Mouse (Mus musculus): ENCODE data around the gene Klhl2. TPM values are rescaled to one million over a fixed set of nuclear protein-coding genes. Genes with fewer than 3 reads are reported as not detected.

The Klhl2 gene
- polyA plus RNA-seq, 1 experiment, result 6.7 TPM

DNA sequence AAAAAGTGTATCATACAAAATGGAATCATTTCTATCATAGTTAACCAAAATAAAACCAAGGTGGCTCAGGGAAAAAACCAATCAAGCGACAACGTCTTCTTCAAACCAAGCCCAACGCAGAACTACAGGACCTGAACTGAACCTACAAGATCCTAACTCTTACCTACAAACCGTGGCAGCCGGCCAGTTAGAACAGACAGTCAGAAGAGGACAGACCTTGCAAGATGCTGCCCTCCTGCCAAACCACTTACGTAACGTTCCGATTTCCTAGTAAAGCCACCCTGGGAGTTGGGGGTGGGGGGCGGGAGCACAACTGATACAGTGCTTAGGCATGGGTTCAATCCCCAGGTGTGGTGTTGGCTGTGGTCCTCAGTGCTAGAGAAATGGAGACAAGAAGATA lies 82.8 kb downstream of the Klhl2 start:
- Histone ChIP-seq H3K79me2 (ENCODE audit: control insufficient read depth, insufficient read depth) (no peaks in the 10 kb centered on the region), H3K4me2 (ENCODE audit: low read depth) (no peak overlapping the region), H3K4me3 (no peak overlapping the region), H3K36me3 (ENCODE audit: control insufficient read depth, insufficient read depth) (no peaks in the 10 kb centered on the region), H3K27me3 (ENCODE audit: control insufficient read depth, insufficient read depth, insufficient read length) (no peaks in the 10 kb centered on the region), H3ac (ENCODE audit: control insufficient read depth, insufficient read length) (no peak overlapping the region)
- TF ChIP-seq USF1 (IDR thresholded peaks at IDR 0.05; ENCODE audit: low read depth) (no peak), TCF12 (IDR thresholded peaks at IDR 0.05; ENCODE audit: insufficient read depth, poor library complexity, severe bottlenecking) (no peak), MAX (IDR thresholded peaks at IDR 0.05; ENCODE audit: low read depth) (no peak), POLR2AphosphoS2 (IDR thresholded peaks at IDR 0.05; ENCODE audit: insufficient read length, low read depth) (no peak), SRF (IDR thresholded peaks at IDR 0.05; ENCODE audit: control insufficient read depth, insufficient read length, low read depth) (no peak), E2F4 (IDR thresholded peaks at IDR 0.05; ENCODE audit: insufficient read depth) (no peak), TCF3 (IDR thresholded peaks at IDR 0.05; ENCODE audit: insufficient read length, low read depth) (no peak), MYOG (IDR thresholded peaks at IDR 0.05; ENCODE audit: control insufficient read depth in 1 of 3, insufficient read depth in 1 of 3, insufficient read length in 2 of 3, low read depth in 2 of 3) (no peak), MYOD1 (IDR thresholded peaks at IDR 0.05; ENCODE audit: control insufficient read depth in 1 of 3, insufficient read length in 2 of 3, low read depth in 2 of 3) (no peak), CEBPB (IDR thresholded peaks at IDR 0.05; ENCODE audit: insufficient read depth, poor library complexity, severe bottlenecking) (no peak), REST (IDR thresholded peaks at IDR 0.05; ENCODE audit: insufficient read depth, insufficient read length) (no peak)

DNA sequence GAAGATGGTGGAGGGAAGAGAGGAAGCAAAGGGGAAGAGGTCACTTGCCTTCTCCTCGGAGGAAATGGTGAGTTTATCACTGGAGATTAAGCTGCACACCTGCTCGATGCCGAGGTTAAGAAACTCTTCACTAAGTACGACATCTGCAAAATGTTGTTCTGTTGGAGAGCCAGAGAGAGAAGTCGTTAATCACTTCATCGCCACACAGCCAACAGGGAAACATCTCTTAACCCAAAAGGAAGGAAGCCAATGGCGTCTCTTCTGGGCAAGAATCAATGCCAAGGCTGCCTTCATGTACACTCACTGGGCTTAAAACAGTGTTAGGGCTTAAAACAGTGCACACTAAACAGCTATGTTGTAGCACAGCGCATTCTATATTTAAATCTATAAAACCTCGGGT lies 85.7 kb downstream of the Klhl2 start:
- Histone ChIP-seq H3ac (ENCODE audit: control insufficient read depth, insufficient read length) (no peak overlapping the region), H3K4me3 (no peak overlapping the region)
- TF ChIP-seq USF1 (IDR thresholded peaks at IDR 0.05; ENCODE audit: low read depth) (no peak), MYOD1 (IDR thresholded peaks at IDR 0.05; ENCODE audit: control insufficient read depth in 1 of 3, insufficient read length in 2 of 3, low read depth in 2 of 3) (no peak), POLR2A (IDR thresholded peaks at IDR 0.05; ENCODE audit: insufficient read length, low read depth) (no peak), MYOG (IDR thresholded peaks at IDR 0.05; ENCODE audit: control insufficient read depth in 1 of 3, insufficient read depth in 1 of 3, insufficient read length in 2 of 3, low read depth in 2 of 3) (no peak), E2F4 (IDR thresholded peaks at IDR 0.05; ENCODE audit: insufficient read depth) (no peak), REST (IDR thresholded peaks at IDR 0.05; ENCODE audit: insufficient read depth, insufficient read length) (no peak), CEBPB (IDR thresholded peaks at IDR 0.05; ENCODE audit: insufficient read depth, poor library complexity, severe bottlenecking) (no peak), SRF (IDR thresholded peaks at IDR 0.05; ENCODE audit: control insufficient read depth, insufficient read length, low read depth) (no peak), MAX (IDR thresholded peaks at IDR 0.05; ENCODE audit: low read depth) (no peak), TCF3 (IDR thresholded peaks at IDR 0.05; ENCODE audit: insufficient read length, low read depth) (no peak), TCF12 (IDR thresholded peaks at IDR 0.05; ENCODE audit: insufficient read depth, poor library complexity, severe bottlenecking) (no peak), POLR2AphosphoS2 (IDR thresholded peaks at IDR 0.05; ENCODE audit: insufficient read length, low read depth) (no peak)

GRCm38 (mm10) chr8:64762751-64763150 lies 87.1 kb downstream of the Klhl2 start:
- TF ChIP-seq POLR2A (IDR thresholded peaks at IDR 0.05; ENCODE audit: insufficient read length, low read depth), result no peak
- no peak for TF ChIP-seq REST (IDR thresholded peaks at IDR 0.05; ENCODE audit: insufficient read depth, insufficient read length)
- TF ChIP-seq TCF3 (IDR thresholded peaks at IDR 0.05; ENCODE audit: insufficient read length, low read depth), result no peak
- no peak for TF ChIP-seq CEBPB (IDR thresholded peaks at IDR 0.05; ENCODE audit: insufficient read depth, poor library complexity, severe bottlenecking)
- no peak for TF ChIP-seq E2F4 (IDR thresholded peaks at IDR 0.05; ENCODE audit: insufficient read depth)
- TF ChIP-seq MYOG (IDR thresholded peaks at IDR 0.05; ENCODE audit: control insufficient read depth in 1 of 3, insufficient read depth in 1 of 3, insufficient read length in 2 of 3, low read depth in 2 of 3), result no peak
- TF ChIP-seq TCF12 (IDR thresholded peaks at IDR 0.05; ENCODE audit: insufficient read depth, poor library complexity, severe bottlenecking), result no peak
- no peak for TF ChIP-seq MYOD1 (IDR thresholded peaks at IDR 0.05; ENCODE audit: control insufficient read depth in 1 of 3, insufficient read length in 2 of 3, low read depth in 2 of 3)
- no peak for TF ChIP-seq MAX (IDR thresholded peaks at IDR 0.05; ENCODE audit: low read depth)
- no peak for TF ChIP-seq SRF (IDR thresholded peaks at IDR 0.05; ENCODE audit: control insufficient read depth, insufficient read length, low read depth)
- Histone ChIP-seq H3K4me2 (ENCODE audit: low read depth) (no peak overlapping the region), H3K27me3 (ENCODE audit: control insufficient read depth, insufficient read depth, insufficient read length) (no peaks in the 10 kb centered on the region), H3K36me3 (ENCODE audit: control insufficient read depth, insufficient read depth) (peaks cover 7% of the 10 kb centered on the region), H3K79me2 (ENCODE audit: control insufficient read depth, insufficient read depth) (no peaks in the 10 kb centered on the region), H3K4me3 (no peak overlapping the region), H3ac (ENCODE audit: control insufficient read depth, insufficient read length) (no peak overlapping the region)

More for the DNA sequence above, 85.7 kb downstream of the Klhl2 start:
- H3K27me3 ChIP-seq (ENCODE audit: control insufficient read depth, insufficient read depth, insufficient read length), result no peaks in the 10 kb centered on the region
- no peak overlapping the region for H3K4me2 ChIP-seq (ENCODE audit: low read depth)
- H3K36me3 ChIP-seq (ENCODE audit: control insufficient read depth, insufficient read depth), result peaks cover 5% of the 10 kb centered on the region
- H3K79me2 ChIP-seq (ENCODE audit: control insufficient read depth, insufficient read depth), result no peaks in the 10 kb centered on the region

DNA sequence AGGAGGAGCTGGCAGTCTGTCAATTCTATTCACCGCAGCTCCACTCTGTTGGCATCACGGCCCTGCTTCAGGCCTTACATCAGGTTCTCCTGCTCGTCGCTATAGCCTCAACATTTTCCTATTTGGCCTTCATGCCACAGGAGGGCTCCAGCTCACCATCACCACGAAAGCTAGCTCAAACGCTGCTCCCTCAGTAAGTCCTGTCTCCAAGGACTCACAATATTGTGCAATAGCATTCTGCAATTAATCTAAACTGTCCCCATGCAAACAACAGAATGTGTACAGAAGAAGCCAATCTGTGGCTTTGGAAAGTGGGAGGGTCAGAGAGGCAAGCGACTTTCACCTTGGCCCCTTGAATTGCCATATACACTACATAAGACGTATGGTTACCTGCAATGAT lies 88.4 kb downstream of the Klhl2 start:
- TF ChIP-seq TCF12 (IDR thresholded peaks at IDR 0.05; ENCODE audit: insufficient read depth, poor library complexity, severe bottlenecking), result no peak
- TF ChIP-seq SRF (IDR thresholded peaks at IDR 0.05; ENCODE audit: control insufficient read depth, insufficient read length, low read depth), result no peak
- no peak for TF ChIP-seq MYOD1 (IDR thresholded peaks at IDR 0.05; ENCODE audit: control insufficient read depth in 1 of 3, insufficient read length in 2 of 3, low read depth in 2 of 3)
- no peak for TF ChIP-seq E2F4 (IDR thresholded peaks at IDR 0.05; ENCODE audit: insufficient read depth)
- no peak for TF ChIP-seq USF1 (IDR thresholded peaks at IDR 0.05; ENCODE audit: low read depth)
- no peak for TF ChIP-seq CEBPB (IDR thresholded peaks at IDR 0.05; ENCODE audit: insufficient read depth, poor library complexity, severe bottlenecking)
- no peak for TF ChIP-seq REST (IDR thresholded peaks at IDR 0.05; ENCODE audit: insufficient read depth, insufficient read length)
- TF ChIP-seq MAX (IDR thresholded peaks at IDR 0.05; ENCODE audit: low read depth), result no peak
- no peak for TF ChIP-seq POLR2A (IDR thresholded peaks at IDR 0.05; ENCODE audit: insufficient read length, low read depth)
- TF ChIP-seq MYOG (IDR thresholded peaks at IDR 0.05; ENCODE audit: control insufficient read depth in 1 of 3, insufficient read depth in 1 of 3, insufficient read length in 2 of 3, low read depth in 2 of 3), result no peak
- no peak for TF ChIP-seq TCF3 (IDR thresholded peaks at IDR 0.05; ENCODE audit: insufficient read length, low read depth)
- no peak for TF ChIP-seq POLR2AphosphoS2 (IDR thresholded peaks at IDR 0.05; ENCODE audit: insufficient read length, low read depth)
- H3K4me2 ChIP-seq (ENCODE audit: low read depth), result no peak overlapping the region
- no peak overlapping the region for H3K4me3 ChIP-seq
- H3K36me3 ChIP-seq (ENCODE audit: control insufficient read depth, insufficient read depth), result peaks cover 13% of the 10 kb centered on the region
- no peaks in the 10 kb centered on the region for H3K27me3 ChIP-seq (ENCODE audit: control insufficient read depth, insufficient read depth, insufficient read length)
- no peak overlapping the region for H3ac ChIP-seq (ENCODE audit: control insufficient read depth, insufficient read length)
- no peaks in the 10 kb centered on the region for H3K79me2 ChIP-seq (ENCODE audit: control insufficient read depth, insufficient read depth)
